Mouse (Mus musculus) c-Kit-positive CD71-positive TER-119-positive erythroid progenitor cells, embryonic 14.5 days (primary cell): ENCODE data around the gene Top1.

Source experiments
- DNase-seq: peaks from one replicate; pipeline ENCODE4 v3.0.0-alpha.2; 2013; ENCODE audit warnings: low spot score

Top1 gene

DNA sequence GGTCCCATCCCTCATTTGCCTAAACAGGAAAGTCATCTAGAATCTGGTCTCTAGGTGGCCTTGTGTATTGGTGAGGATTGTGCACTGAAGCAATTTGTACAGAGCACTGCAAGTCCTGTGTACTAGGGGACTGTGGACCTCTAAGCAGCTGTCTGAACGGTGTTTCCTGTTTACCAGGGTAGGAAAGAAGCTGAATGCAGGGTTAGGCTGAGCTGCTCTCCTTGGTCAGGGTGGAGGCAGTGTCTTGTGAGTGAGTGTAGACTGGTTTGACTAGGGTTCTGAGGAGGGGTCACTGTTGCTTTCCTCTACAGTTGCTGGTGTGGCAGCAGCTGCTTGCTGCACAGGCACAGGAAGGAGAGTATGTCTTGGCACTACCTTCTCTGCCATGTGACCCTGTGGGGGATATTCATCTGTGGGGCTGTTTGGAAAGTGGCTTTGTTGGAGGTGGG, 96.5 kb downstream of the Top1 start:
- no peak for DNase-seq

DNA sequence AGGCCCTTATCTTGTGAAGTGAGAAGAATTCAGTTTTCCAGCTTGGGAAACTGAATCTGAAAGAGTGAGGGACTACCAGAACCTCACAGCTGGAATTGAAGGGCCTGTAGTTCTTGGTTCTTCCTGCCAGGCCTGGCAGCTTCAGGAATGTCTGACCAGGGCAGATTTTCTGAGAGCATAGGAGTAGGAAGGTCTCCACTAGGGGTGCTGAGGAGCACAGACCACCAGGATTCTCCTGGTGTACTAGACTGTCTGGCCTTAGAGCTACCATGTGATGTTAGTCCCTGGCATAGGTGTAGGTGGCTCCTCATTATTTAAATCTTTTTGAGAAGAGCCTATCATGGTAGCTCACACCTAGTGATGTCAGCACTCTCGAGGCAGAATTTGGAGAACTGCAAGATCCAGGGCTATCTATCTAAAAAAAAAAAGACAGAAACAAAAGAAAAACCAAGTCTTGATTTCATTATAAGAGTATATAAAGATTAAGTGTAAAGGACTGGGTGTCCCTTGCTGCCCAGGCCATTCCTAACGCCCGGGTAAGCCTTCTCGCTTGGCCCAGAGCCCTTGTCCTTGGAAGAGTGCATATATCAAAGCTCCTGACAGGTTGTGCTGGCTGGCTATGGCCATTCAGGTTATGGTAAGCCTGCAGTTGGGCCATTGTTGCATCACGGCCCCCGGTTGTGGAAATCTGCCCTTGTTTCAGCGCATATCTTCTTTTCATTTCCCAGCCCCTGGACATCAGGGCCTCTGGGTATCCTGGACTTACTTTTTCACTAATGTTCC, 98.5 kb downstream of the Top1 start:
- no peak for DNase-seq

DNA sequence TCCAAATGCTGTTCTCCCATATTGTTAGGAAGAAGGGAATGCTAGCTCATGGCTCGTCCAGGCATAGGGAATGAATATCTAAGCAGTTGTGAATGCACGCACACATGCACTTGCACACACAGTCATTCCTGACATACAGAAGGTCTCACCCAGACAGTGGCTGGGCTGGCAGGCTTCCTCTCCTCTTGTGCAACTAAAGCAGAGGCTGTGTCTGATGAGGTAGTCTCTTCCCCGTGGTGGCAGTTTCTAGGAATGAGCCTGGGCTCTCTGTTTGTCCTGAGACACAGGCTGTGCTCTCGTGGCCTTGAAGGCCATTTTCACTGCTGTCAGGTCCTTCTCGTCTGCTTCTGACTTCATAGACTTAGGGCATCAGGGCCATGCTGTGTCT, 99.1 kb downstream of the Top1 start:
- DNase-seq: no peak

DNA sequence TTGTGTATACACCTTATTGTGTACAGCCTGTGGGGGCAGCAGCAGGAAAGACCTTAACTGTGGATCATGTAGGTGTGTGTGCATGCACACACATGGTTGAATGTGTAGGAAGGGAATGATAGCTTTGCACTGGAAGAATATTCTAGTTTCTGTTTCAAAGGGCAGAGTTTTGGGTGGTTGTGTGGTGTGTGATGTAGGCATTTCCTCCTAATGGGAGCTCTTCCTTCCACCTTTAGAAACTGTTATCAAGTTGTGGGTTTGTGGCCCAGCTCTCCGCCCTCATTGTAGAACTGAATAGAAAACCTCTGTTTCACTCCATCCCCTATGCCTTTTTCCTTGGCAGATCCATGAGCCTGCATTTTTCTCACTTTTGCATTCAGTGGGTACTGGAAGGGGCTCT, 99.8 kb downstream of the Top1 start:
- no peak for DNase-seq

DNA sequence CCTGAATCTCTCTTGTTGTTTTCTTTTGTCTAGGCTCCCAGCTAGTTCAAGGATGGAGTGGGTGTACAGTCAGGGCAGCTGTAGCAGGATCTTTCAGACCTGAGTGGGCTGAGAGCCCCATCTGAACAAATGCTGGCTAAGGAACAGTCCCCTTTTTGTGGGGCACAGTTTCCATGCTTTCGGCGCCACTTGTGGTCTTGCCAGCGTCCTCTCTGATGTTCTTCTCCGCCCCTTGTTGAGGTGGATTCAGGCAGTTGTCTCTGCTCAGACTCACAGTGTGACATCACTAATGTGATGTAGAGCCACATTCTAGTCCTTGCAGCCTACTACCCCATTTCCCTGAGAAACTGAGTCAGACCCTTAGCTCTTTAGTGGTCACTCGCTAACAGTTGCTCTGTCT, 100.9 kb downstream of the Top1 start:
- no peak for DNase-seq

DNA sequence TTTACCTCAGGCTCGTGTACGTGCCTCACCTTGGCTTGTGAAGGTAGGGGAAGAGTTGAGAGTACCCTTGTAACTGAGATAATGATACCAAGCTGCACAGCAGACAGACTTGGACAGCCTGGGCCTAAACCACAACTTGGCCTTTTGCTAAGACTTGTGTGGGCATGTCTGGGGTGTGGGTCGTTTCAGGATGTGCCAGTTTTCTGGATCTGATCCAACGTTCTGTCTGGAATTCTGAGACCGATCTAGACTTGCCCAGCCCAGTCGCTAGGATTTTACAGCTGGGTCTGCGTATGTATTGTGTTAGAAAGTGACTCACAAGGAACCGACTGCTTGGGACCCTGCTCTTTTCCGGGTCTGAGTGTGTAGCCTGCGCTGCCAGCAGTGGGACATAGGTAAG, 101.4 kb downstream of the Top1 start:
- no peak for DNase-seq

DNA sequence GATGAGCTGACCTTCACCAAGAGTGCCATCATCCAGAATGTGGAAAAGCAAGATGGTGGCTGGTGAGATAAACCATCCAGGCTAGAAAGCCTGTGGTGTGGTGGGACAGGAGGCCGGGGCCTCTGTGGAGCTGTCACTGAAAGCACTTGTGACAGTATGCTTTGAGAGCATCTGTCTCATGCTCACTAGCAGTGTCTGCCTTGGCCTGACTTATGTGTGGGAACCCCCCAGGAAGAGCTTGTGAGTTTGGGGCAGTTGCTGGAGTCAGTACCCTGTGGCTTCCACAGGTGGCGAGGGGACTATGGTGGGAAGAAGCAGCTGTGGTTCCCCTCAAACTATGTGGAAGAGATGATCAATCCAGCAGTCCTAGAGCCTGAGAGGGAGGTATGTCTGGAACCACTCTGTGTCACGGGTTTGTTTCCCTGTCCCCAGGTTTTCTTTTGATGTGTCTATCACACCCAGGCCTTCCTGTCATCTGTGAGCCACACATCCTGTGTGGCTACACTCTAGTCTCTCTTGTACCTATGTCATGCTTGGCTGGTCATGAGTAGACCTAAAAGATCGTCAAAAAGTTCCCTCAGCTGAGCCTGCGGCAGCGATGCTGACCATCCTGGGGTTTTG, 111.0 kb downstream of the Top1 start:
- no peak for DNase-seq

DNA sequence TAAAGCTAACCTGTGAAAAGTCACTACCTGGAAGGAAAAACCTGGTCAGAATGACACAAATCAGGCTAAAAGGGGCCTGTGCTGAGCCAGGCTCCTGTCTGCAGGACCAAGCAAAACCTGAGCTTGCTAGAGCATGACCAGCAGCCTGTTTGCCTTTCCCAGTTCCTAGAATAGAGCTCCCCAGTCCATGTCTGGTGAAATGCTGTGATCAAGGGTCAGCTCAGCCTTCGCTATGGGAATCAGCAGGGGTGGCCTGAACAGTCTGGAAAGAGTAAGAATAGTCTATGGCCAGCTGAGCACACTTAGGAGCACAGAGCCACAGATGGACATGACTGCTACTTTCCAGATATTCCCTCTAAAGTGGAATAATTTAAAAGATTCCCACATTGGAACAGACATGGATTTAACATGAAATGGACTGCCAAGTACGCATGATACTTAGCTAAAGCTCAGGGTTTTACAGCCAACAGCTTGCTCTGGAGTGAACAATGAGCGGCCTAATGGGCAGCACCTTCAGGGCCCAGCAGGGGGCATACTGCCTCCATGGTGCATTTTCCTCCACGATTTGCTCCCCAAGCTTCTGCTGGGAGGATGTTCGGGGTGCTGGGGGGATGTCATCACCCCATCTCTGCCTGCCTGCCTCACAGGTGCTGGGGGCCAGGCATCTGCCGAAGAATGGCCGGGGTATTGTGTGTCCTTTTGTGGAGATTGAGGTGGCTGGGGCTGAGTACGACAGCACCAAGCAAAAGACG, 114.9 kb downstream of the Top1 start:
- peak; percentile 10 for DNase-seq

DNA sequence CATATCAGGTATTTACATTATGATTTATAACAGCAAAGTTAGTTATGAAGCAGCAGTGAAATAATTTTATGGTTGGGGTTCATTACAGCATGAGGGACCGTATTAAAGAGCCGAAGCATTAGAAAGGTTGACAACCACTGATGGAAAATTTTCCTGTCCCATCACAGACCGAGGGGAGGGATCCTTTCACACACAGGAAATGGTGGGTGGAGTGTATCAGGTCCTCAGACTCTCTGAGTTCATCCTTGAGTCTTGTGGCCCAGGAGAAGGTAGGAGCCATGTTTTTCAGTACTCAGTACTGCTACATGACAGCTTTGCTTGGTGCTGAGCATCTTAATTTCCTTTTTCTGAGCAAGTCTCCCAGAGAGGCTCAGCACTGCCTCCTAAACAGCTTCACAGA, 118.1 kb downstream of the Top1 start:
- no peak for DNase-seq

DNA sequence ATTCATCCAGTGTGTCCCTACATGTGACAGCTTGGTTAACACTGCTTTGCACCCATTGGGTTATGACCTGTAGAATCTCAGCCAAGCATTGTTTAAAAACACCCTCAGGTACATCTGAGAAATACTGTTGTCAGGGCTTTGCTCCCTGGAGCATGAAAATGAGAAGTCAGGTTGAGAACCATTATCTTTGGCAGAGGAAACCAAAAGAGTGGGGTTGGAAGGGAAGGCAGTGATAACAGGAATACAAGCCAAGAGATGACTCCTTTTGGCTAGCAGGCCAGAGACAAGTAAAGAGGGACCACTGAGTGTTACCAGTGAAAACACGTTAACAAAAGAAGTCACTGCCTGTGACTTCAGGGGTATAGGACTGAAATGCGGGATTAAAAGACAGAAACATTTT, 118.7 kb downstream of the Top1 start:
- no peak for DNase-seq

DNA sequence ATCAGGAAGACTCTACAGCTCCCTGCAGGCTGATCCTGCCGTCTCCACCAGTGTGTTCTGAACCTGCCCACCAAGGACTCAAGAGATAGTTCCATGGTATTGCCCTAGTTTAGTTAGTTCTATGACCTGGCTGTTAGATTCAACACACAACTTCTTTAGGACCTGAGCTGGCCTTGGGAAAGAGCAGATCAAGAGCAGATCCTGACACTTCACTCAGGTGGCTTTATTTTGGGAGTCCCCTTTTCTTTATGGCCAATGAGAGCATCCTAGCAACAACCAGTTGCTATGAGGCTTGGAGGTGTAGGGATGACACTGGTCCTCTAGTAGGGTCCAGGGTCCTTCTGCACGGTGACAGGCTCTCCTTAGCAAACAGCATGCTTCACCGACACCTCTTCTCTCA, 119.4 kb downstream of the Top1 start:
- no peak for DNase-seq

DNA sequence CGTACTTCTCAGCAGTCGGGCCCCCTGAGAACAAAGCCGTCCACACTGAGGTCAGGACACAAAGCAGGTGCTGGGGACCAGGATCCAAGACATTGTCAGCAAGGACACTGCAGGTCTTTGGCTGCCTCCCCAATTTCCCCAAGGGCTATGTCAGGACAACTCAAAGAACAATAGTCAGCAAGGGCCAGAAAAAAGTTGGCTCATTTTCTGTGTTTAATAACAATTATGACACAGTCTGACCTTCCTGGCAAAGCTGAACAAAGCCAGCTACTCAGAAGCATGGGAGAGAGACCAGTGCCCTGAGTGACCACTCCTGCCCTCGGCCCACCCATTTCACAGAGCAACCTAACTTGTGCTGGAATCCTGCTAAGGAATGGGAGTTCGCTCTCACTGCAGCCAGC, 120.7 kb downstream of the Top1 start:
- no peak for DNase-seq

DNA sequence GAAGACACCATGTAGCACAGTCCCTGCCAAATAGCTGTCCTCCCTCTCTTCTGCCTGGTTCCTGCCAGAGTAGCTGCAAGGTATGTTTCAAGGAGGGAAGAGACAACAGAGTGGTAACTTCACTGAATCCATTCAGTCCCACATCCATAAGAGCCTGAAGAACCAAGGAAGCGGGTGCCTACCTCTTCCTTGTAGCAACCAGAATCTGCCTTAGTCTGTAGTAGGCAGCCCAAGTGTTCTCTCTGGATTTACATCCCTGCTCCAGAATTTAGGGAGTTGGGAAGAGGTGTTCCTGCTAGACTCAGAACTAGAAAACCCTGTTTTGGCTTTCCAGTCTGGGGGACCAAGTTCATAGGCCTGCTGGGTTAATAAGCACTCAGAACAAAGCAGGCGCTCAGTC, 121.5 kb downstream of the Top1 start:
- DNase-seq: no peak

DNA sequence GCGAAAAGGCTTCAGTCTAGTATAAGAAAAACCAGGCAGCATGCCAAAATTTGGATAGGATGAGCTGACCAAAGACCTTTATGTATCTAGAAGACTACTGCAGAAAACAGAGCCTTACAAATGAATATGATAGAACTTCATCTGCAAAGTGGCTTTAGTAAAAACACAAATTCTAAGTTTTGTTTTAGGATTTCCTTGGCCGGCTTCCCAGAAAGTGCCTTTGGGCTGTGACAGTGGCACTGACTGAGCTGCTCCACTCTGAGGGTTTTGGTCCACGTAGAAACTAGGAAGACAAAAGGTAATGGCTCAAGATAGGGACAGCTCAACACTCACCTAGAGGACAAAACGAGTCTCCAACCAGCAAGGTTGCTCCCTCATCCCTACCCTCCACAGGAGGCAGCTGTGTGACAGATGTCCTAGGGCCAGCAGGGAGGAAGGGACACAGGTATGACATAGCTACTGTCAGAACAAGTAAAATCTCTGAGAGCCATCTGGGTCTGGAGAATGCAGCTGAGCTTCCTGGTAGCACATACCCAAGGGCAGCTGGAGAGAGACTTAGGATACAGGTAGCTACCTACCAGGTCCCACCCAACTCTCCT, 122.5 kb downstream of the Top1 start:
- DNase-seq: no peak

DNA sequence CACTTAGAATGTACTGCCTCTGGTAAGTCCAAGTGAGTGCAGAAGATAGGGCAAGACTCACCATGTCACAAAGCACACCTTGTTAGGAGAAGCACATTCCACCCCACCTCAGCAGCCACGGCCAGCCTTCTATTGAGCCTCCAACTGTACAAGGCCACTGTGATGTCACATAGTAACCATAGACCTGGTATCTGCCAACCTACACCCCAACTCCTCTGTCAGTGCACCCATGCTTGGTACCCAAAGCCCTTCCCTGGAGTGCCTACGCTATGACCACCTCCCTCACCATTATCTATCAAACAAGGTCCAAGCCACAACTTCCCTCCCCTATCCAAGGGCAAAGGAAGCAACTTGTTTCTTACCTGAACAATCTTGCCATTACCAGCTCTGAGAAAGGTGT, 123.3 kb downstream of the Top1 start:
- no peak for DNase-seq

DNA sequence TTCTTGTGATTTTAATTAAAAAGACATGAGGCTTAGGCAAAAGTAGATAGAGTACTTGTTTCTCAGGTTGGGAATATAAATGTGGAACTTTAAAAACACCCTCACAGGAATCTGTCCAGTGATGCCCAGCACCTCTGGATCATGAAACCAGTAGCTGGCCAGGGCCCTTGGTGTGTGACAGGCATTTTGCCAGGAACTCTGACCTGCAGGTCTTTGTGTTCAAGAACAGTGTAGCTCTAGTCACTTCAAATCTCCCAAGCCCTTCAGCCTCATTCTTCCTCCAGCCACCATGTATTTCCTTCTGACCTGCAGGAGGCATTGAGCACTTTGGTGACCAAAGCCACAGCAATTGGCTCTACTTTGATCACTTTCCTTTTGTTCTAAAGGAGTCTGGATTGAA, 124.7 kb downstream of the Top1 start:
- no peak for DNase-seq

DNA sequence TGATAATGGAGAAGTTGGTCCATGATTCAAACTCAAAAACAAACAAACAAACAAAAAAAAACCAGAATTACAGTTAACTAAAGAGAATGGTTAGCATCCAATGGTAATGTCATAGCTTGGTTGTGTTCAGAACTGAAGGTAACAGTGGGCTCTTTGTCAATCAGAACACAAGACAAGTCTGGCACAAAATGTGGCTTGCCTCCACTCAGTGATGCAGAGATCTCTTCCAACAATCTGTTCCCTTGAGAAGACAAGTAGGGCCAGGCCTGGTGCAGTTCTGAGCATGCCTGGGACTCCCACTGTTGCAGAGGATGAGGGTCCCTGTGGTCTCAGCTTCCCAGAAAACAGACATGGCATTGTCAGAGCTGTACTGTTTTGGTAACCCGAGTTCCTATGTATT, 125.2 kb downstream of the Top1 start:
- DNase-seq: no peak

DNA sequence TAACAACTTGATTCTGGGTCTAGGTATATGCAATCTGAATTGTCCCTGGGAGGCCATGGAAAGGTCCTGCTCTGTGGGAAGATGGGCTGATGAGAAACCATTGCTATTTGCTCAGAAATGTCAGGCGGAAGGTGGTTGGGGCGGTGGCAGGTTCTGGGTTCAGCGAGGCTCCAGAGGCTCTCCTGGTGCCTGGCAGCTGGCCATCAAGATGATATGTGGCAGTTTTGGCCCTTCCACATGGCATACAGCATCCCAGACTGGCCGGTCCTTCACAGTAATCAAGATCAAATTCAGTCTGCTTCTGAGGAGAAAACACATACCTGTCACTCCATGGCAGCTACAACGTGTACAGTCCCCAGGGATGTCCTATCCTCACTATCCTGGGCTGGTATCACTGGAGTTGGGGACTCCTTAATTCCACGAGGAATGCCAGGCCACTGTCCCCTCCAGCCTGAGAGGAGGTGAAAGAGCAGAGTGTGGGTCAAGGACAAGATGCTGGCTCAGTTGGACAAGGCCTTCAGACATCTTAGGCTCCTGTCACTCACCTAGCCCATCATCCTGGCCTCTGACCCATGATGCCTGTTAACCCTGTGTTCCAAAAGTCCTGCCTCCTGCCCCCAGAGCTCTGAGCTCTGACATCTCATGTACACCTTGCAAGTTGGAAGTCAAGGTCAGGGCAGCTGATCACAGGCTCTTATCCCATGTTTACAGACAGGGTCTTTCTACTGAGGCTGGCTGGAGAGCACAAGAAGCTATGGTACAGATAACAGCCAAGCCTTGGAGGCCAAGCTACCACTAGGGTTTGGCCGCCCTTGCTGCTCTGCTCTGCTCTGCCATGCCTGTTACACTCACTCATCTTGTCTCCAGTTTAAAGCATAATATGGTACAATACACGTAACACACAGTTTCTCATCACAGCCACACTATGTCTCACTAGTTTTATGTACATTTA, 125.9 kb downstream of the Top1 start:
- no peak for DNase-seq
